Mouse (Mus musculus): ENCODE measurements around the gene Mylk. TPM values are rescaled to one million over a fixed set of nuclear protein-coding genes. Genes with fewer than 3 reads are reported as not detected.

The Mylk gene
- polyA plus RNA-seq, 1 experiment: not detected

GRCm38 (mm10) chr16:34953501-34953900 lies 208.5 kb downstream of the Mylk start:
- Histone ChIP-seq H3K36me3 (ENCODE audit: control insufficient read depth) (no peaks in the 10 kb centered on the region; the same call in 1 of the 2 replicates), H3K4me1 (ENCODE audit: control insufficient read depth) (no peaks in the 10 kb centered on the region)
- TF ChIP-seq GATA1 (IDR thresholded peaks at IDR 0.05; ENCODE audit: low read length) (no peak), TAL1 (IDR thresholded peaks at IDR 0.05; ENCODE audit: low read length) (no peak)

GRCm38 (mm10) chr16:34957487-34958230 lies 212.6 kb downstream of the Mylk start:
- Histone ChIP-seq H3K4me1 (ENCODE audit: control insufficient read depth) (no peaks in the 10 kb centered on the region), H3K9me3 (ENCODE audit: control insufficient read depth, low read length) (peaks cover 2% of the 10 kb centered on the region; the same call in 1 of the 2 replicates), H3K4me3 (replicated peaks) (no peak overlapping the region), H3K27me3 (ENCODE audit: control insufficient read depth) (no peaks in the 10 kb centered on the region), H3K36me3 (ENCODE audit: control insufficient read depth) (no peaks in the 10 kb centered on the region; the same call in 1 of the 2 replicates)
- no peak for TF ChIP-seq GATA1 (IDR thresholded peaks at IDR 0.05; ENCODE audit: low read length)
- no peak for TF ChIP-seq TAL1 (IDR thresholded peaks at IDR 0.05; ENCODE audit: low read length)

More at GRCm38 (mm10) chr16:34953501-34953900, 208.5 kb downstream of the Mylk start:
- H3K4me3 ChIP-seq (replicated peaks): no peak overlapping the region
- peaks cover 2% of the 10 kb centered on the region; the same call in 1 of the 2 replicates for H3K9me3 ChIP-seq (ENCODE audit: control insufficient read depth, low read length)
- no peaks in the 10 kb centered on the region for H3K27me3 ChIP-seq (ENCODE audit: control insufficient read depth)

GRCm38 (mm10) chr16:34958667-34959066 lies 213.7 kb downstream of the Mylk start:
- no peaks in the 10 kb centered on the region; the same call in 1 of the 2 replicates for H3K36me3 ChIP-seq (ENCODE audit: control insufficient read depth)

GRCm38 (mm10) chr16:34959261-34959660 lies 214.3 kb downstream of the Mylk start:
- no peak overlapping the region for H3K4me3 ChIP-seq (replicated peaks)
- H3K27me3 ChIP-seq (ENCODE audit: control insufficient read depth): no peaks in the 10 kb centered on the region
- H3K9me3 ChIP-seq (ENCODE audit: control insufficient read depth, low read length): peaks cover 2% of the 10 kb centered on the region; the same call in 1 of the 2 replicates
- no peaks in the 10 kb centered on the region for H3K4me1 ChIP-seq (ENCODE audit: control insufficient read depth)
- H3K36me3 ChIP-seq (ENCODE audit: control insufficient read depth): no peaks in the 10 kb centered on the region; the same call in 1 of the 2 replicates
- TF ChIP-seq TAL1 (IDR thresholded peaks at IDR 0.05; ENCODE audit: low read length) (no peak), GATA1 (IDR thresholded peaks at IDR 0.05; ENCODE audit: low read length) (no peak)

More at GRCm38 (mm10) chr16:34958667-34959066, 213.7 kb downstream of the Mylk start:
- peaks cover 2% of the 10 kb centered on the region; the same call in 1 of the 2 replicates for H3K9me3 ChIP-seq (ENCODE audit: control insufficient read depth, low read length)
- no peaks in the 10 kb centered on the region for H3K4me1 ChIP-seq (ENCODE audit: control insufficient read depth)
- H3K27me3 ChIP-seq (ENCODE audit: control insufficient read depth): no peaks in the 10 kb centered on the region
- no peak overlapping the region for H3K4me3 ChIP-seq (replicated peaks)
- TF ChIP-seq TAL1 (IDR thresholded peaks at IDR 0.05; ENCODE audit: low read length) (no peak), GATA1 (IDR thresholded peaks at IDR 0.05; ENCODE audit: low read length) (no peak)

- no peaks in the 10 kb centered on the region for H3K36me3 ChIP-seq (ENCODE audit: control insufficient read depth)
- TF ChIP-seq TAL1 (IDR thresholded peaks at IDR 0.05; ENCODE audit: low read length) (no peak), GATA1 (IDR thresholded peaks at IDR 0.05; ENCODE audit: low read length) (no peak)
- no peaks in the 10 kb centered on the region for H3K9me3 ChIP-seq (ENCODE audit: control insufficient read depth, low read length)
- no peak overlapping the region for H3K4me3 ChIP-seq (replicated peaks)
- no peaks in the 10 kb centered on the region for H3K27me3 ChIP-seq (ENCODE audit: control insufficient read depth)
- H3K4me1 ChIP-seq (ENCODE audit: control insufficient read depth): no peaks in the 10 kb centered on the region
These were observed 215.2 kb downstream of the Mylk start for GRCm38 (mm10) chr16:34960243-34960642.

- H3K4me3 ChIP-seq (replicated peaks): no peak overlapping the region
- no peak for TF ChIP-seq TAL1 (IDR thresholded peaks at IDR 0.05; ENCODE audit: low read length)
- no peaks in the 10 kb centered on the region for H3K4me1 ChIP-seq (ENCODE audit: control insufficient read depth)
- H3K36me3 ChIP-seq (ENCODE audit: control insufficient read depth): no peaks in the 10 kb centered on the region
- no peaks in the 10 kb centered on the region for H3K9me3 ChIP-seq (ENCODE audit: control insufficient read depth, low read length)
- H3K27me3 ChIP-seq (ENCODE audit: control insufficient read depth): no peaks in the 10 kb centered on the region
These were observed 216.0 kb downstream of the Mylk start for GRCm38 (mm10) chr16:34960866-34961582.

- Histone ChIP-seq H3K4me3 (replicated peaks) (no peak overlapping the region), H3K36me3 (ENCODE audit: control insufficient read depth) (no peaks in the 10 kb centered on the region), H3K27me3 (ENCODE audit: control insufficient read depth) (no peaks in the 10 kb centered on the region), H3K9me3 (ENCODE audit: control insufficient read depth, low read length) (no peaks in the 10 kb centered on the region), H3K4me1 (ENCODE audit: control insufficient read depth) (no peaks in the 10 kb centered on the region)
- TF ChIP-seq GATA1 (IDR thresholded peaks at IDR 0.05; ENCODE audit: low read length) (no peak), TAL1 (IDR thresholded peaks at IDR 0.05; ENCODE audit: low read length) (no peak)
These were observed 217.3 kb downstream of the Mylk start for GRCm38 (mm10) chr16:34962322-34962721.

DNA sequence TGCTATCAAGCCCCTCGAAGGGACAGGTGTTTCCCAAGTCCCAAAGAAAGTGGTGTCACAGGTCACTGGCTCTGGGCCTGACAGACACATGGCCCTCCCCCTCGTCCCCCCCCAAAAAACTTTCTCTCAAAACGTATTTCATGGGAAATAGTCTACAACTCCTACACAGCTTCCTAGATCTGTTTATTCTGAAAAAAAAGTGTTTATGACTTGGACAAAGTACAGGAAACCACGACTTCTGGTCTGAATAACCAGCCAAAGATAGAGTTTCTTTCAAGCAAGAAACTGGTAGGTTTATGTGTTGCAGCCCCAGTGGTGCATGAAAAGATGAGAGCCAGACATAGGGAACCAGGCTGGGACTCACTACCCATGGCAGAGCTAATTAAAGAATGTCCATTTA lies 218.0 kb downstream of the Mylk start:
- H3K36me3 ChIP-seq (ENCODE audit: control insufficient read depth): no peaks in the 10 kb centered on the region
- no peak overlapping the region for H3K4me3 ChIP-seq (replicated peaks)
- H3K4me1 ChIP-seq (ENCODE audit: control insufficient read depth): no peaks in the 10 kb centered on the region
- TF ChIP-seq GATA1 (IDR thresholded peaks at IDR 0.05; ENCODE audit: low read length) (no peak), TAL1 (IDR thresholded peaks at IDR 0.05; ENCODE audit: low read length) (no peak)
- H3K9me3 ChIP-seq (ENCODE audit: control insufficient read depth, low read length): no peaks in the 10 kb centered on the region
- H3K27me3 ChIP-seq (ENCODE audit: control insufficient read depth): no peaks in the 10 kb centered on the region

DNA sequence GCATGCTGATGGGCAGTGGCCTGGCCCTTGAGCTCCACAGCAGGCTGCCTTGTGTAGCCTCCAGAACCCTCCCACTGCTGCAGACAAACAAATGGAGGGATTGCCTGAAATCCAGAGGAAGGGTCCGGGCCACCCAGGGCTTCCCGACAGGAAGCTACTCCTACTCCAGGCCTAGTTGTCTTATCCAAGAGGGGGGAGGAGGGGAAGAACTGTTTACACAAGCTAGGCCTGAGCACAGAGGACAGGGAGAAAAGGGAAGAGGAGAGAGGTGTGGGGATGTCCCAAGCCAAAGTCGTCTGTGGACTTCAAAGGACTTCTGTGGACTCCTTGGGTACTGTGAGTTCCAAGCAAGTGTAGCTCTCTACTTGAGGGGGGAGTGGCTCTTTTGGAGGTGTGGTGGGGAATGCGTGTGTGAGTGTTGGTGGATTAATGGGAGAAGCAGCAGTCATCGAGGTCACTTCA lies 221.6 kb downstream of the Mylk start:
- no peaks in the 10 kb centered on the region for H3K36me3 ChIP-seq (ENCODE audit: control insufficient read depth)
- no peaks in the 10 kb centered on the region for H3K27me3 ChIP-seq (ENCODE audit: control insufficient read depth)
- TF ChIP-seq TAL1 (IDR thresholded peaks at IDR 0.05; ENCODE audit: low read length) (no peak), GATA1 (IDR thresholded peaks at IDR 0.05; ENCODE audit: low read length) (no peak)
- no peaks in the 10 kb centered on the region for H3K4me1 ChIP-seq (ENCODE audit: control insufficient read depth)
- H3K4me3 ChIP-seq (replicated peaks): no peak overlapping the region
- H3K9me3 ChIP-seq (ENCODE audit: control insufficient read depth, low read length): no peaks in the 10 kb centered on the region

Measured in erythroblast, embryonic 14.5 days (primary cell).